Mouse (Mus musculus) forebrain, embryonic 16.5 days (tissue): ENCODE data around the gene Frs2. TPM values are rescaled to one million over a fixed set of nuclear protein-coding genes. Genes with fewer than 3 reads are reported as not detected.

ENCODE experiments used
- ATAC-seq: fragments of 200-750 bp; cut with Nextera tagmentation; 2 replicates; pipeline ENCODE4 v1.8.0; 2017; ENCODE audit warnings: mild to moderate bottlenecking, moderate library complexity
- H3K27ac ChIP-seq: fragments of 300-500 bp; sonication (generic); 2 replicates; pipeline ENCODE4 v1.5.1; 2014; ENCODE audit warnings: low read length, control low read depth
- H3K27me3 ChIP-seq: fragments of 300-500 bp; sonication (generic); replicated peaks from 2 replicates; pipeline ENCODE4 v1.6.1; 2014; ENCODE audit warnings: low read length; ENCODE audit not compliant: control insufficient read depth, insufficient read depth
- H3K36me3 ChIP-seq: fragments of 300-500 bp; sonication (generic); 2 replicates; pipeline ENCODE4 v1.6.1; 2014; ENCODE audit not compliant: control insufficient read depth, insufficient read depth
- H3K4me1 ChIP-seq: fragments of 300-500 bp; sonication (generic); replicated peaks from 2 replicates; pipeline ENCODE4 v1.6.1; 2014; ENCODE audit warnings: low read length; ENCODE audit not compliant: control insufficient read depth, insufficient read depth
- H3K4me2 ChIP-seq: fragments of 300-500 bp; sonication (generic); 2 replicates; pipeline ENCODE4 v1.6.1; 2014; ENCODE audit warnings: mild to moderate bottlenecking, low read length, control low read depth
- H3K4me3 ChIP-seq: fragments of 300-500 bp; sonication (generic); replicated peaks from 2 replicates; pipeline ENCODE4 v1.5.1; 2014; ENCODE audit warnings: mild to moderate bottlenecking, low read length, control low read depth
- H3K9ac ChIP-seq: fragments of 300-500 bp; sonication (generic); replicated peaks from 2 replicates; pipeline ENCODE4 v1.6.1; 2014; ENCODE audit warnings: low read depth, low read length, control low read depth
- H3K9me3 ChIP-seq: fragments of 300-500 bp; sonication (generic); 2 replicates; pipeline ENCODE4 v1.6.1; 2016; ENCODE audit warnings: low read length; ENCODE audit not compliant: control insufficient read depth
- WGBS: fragments of 180-500 bp; shearing (Covaris S2); extraction: QIAGEN DNeasy Blood & Tissue Kit; methylation state at CpG from one replicate; pipeline ENCODE4 v1.1.7; 2014; 5-methylcytosine and 5-hydroxymethylcytosine counted together
- polyA plus RNA-seq: library from polyadenylated mRNA; unstranded; fragments of >200 nt; fragmentation: Nextera tagmentation; extraction: Ambion mirVana; gene quantifications from 2 replicates; pipeline ENCODE4 v1.2.1, GENCODE M21; 2015

The Frs2 gene
- polyA plus RNA-seq, 1 experiment from 2014 or later = 20.7 TPM

GRCm38 (mm10) chr10:117118421-117118831 lies 29.9 kb downstream of the Frs2 start:
- Histone ChIP-seq H3K4me2 (no peak overlapping the region), H3K4me1 (0 out of 2 replicates have a peak, but pooled peaks cover 2% of the 10 kb centered on the region), H3K27ac (no peak overlapping the region), H3K9ac (no peak overlapping the region), H3K27me3 (no peaks in the 10 kb centered on the region), H3K4me3 (no peak overlapping the region), H3K36me3 (no peaks in the 10 kb centered on the region), H3K9me3 (no peaks in the 10 kb centered on the region)
- ATAC-seq = no peak
- 78% methylated on average over 7 of the region's 7 CpGs for WGBS

GRCm38 (mm10) chr10:117115652-117116051 lies 32.7 kb downstream of the Frs2 start:
- Histone ChIP-seq H3K36me3 (no peaks in the 10 kb centered on the region), H3K27me3 (no peaks in the 10 kb centered on the region), H3K4me2 (no peak overlapping the region), H3K27ac (no peak overlapping the region), H3K4me3 (no peak overlapping the region), H3K4me1 (0 out of 2 replicates have a peak, but pooled peaks cover 2% of the 10 kb centered on the region), H3K9me3 (no peaks in the 10 kb centered on the region), H3K9ac (no peak overlapping the region)
- 60% methylated on average over 3 of the region's 3 CpGs for WGBS
- no peak for ATAC-seq

GRCm38 (mm10) chr10:117112545-117112944 lies 35.8 kb downstream of the Frs2 start:
- no peak for ATAC-seq
- Histone ChIP-seq H3K9ac (no peak overlapping the region), H3K4me1 (0 out of 2 replicates have a peak, but pooled peaks cover 4% of the 10 kb centered on the region), H3K36me3 (no peaks in the 10 kb centered on the region), H3K9me3 (no peaks in the 10 kb centered on the region), H3K4me3 (no peak overlapping the region), H3K27ac (no peak overlapping the region), H3K4me2 (no peak overlapping the region), H3K27me3 (no peaks in the 10 kb centered on the region)
- 65% methylated on average over 2 of the region's 2 CpGs for WGBS

DNA sequence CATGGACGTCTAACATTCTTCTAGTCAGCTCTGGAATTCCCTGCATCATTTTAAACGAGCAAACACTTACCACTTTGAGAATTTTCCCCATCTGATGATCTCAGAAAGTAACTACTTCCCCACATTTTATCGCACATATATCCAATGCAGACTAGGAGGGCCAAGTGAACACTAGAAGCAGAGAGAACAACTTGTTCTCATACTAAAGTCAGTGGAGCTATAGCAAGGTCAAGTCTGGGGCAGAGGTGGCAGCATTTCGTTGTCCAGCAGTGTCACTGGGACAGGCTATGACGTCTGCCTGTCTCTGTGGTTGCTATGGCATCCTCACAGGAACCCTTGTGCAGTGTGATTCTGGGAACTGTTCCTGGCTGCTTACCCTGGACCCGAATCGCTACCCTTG lies 36.9 kb downstream of the Frs2 start:
- Histone ChIP-seq H3K9ac (no peak overlapping the region), H3K27me3 (no peaks in the 10 kb centered on the region), H3K4me2 (no peak overlapping the region), H3K27ac (no peak overlapping the region), H3K9me3 (no peaks in the 10 kb centered on the region), H3K36me3 (no peaks in the 10 kb centered on the region), H3K4me1 (0 out of 2 replicates have a peak, but pooled peaks cover 4% of the 10 kb centered on the region), H3K4me3 (no peak overlapping the region)
- no peak for ATAC-seq
- 79% methylated on average over 7 of the region's 7 CpGs for WGBS

DNA sequence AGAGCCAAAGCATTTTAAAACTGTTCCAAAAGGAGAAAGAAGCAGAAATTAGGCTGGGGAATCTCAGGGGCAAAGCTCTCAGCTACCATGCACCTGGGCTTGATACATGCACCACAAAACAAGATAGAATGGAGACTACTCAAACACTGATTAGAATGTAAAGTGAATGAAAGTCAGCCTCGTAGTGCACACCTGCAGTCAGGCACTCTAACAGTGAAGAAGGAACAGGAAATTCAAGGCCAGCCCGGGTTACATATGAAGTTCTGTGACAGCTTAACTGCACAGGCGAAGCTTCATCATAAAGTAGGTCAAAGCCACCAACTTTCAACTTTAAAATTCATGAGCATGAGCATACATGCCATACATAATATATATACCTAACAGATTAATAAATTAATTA lies 38.1 kb downstream of the Frs2 start:
- no peak for ATAC-seq
- no peaks in the 10 kb centered on the region for H3K27me3 ChIP-seq
- H3K36me3 ChIP-seq = no peaks in the 10 kb centered on the region
- 83% methylated on average over 3 of the region's 3 CpGs for WGBS
- no peak overlapping the region for H3K27ac ChIP-seq
- H3K9ac ChIP-seq = no peak overlapping the region
- peaks cover 2% of the 10 kb centered on the region; the same call in 1 of the 2 replicates for H3K4me1 ChIP-seq
- H3K4me2 ChIP-seq = no peak overlapping the region
- H3K9me3 ChIP-seq = no peaks in the 10 kb centered on the region
- no peak overlapping the region for H3K4me3 ChIP-seq

GRCm38 (mm10) chr10:117106686-117107085 lies 41.6 kb downstream of the Frs2 start:
- H3K4me3 ChIP-seq = no peak overlapping the region
- no peak overlapping the region for H3K4me2 ChIP-seq
- no peaks in the 10 kb centered on the region for H3K9me3 ChIP-seq
- H3K27me3 ChIP-seq = no peaks in the 10 kb centered on the region
- H3K4me1 ChIP-seq = peaks cover 2% of the 10 kb centered on the region; the same call in 1 of the 2 replicates
- H3K36me3 ChIP-seq = no peaks in the 10 kb centered on the region
- H3K27ac ChIP-seq = no peak overlapping the region
- WGBS = 26% methylated on average over 3 of the region's 3 CpGs
- H3K9ac ChIP-seq = no peak overlapping the region
- ATAC-seq = no peak

GRCm38 (mm10) chr10:117106244-117106643 lies 42.1 kb downstream of the Frs2 start:
- Histone ChIP-seq H3K9me3 (no peaks in the 10 kb centered on the region), H3K4me3 (no peak overlapping the region), H3K4me2 (no peak overlapping the region), H3K27me3 (no peaks in the 10 kb centered on the region), H3K27ac (no peak overlapping the region), H3K4me1 (peaks cover 2% of the 10 kb centered on the region; the same call in 1 of the 2 replicates), H3K9ac (no peak overlapping the region), H3K36me3 (no peaks in the 10 kb centered on the region)
- 6% methylated on average over 4 of the region's 4 CpGs for WGBS
- ATAC-seq = no peak

DNA sequence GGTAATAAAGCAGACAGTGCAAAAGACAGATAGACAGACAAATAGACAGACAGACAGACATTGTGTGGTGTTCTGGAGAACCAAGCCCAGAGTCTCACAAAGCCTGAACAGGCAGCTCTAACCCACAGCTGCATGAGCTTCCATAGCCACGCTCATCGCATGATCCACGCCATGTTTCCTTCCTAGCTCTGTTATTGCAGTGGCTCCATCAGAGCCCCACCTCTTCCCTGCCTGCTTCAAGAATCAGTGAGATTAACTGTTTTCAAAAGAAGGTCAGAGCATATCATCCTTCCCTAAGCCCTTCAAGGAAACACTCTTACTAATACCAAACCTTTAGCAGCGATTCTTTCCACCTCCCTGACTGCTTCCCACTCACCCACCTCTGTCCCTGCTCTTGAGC lies 43.3 kb downstream of the Frs2 start:
- 68% methylated on average over 4 of the region's 4 CpGs for WGBS
- no peak for ATAC-seq
- Histone ChIP-seq H3K9me3 (no peaks in the 10 kb centered on the region), H3K36me3 (no peaks in the 10 kb centered on the region), H3K27ac (no peak overlapping the region), H3K27me3 (no peaks in the 10 kb centered on the region), H3K4me3 (no peak overlapping the region), H3K4me1 (no peaks in the 10 kb centered on the region; the same call in 1 of the 2 replicates), H3K4me2 (no peak overlapping the region), H3K9ac (no peak overlapping the region)

GRCm38 (mm10) chr10:117103854-117104598 lies 44.3 kb downstream of the Frs2 start:
- H3K4me2 ChIP-seq = no peak overlapping the region
- H3K4me1 ChIP-seq = no peaks in the 10 kb centered on the region; the same call in 1 of the 2 replicates
- no peaks in the 10 kb centered on the region for H3K36me3 ChIP-seq
- H3K27ac ChIP-seq = no peak overlapping the region
- no peak overlapping the region for H3K4me3 ChIP-seq
- ATAC-seq = no peak
- no peaks in the 10 kb centered on the region for H3K27me3 ChIP-seq
- no peaks in the 10 kb centered on the region for H3K9me3 ChIP-seq
- H3K9ac ChIP-seq = no peak overlapping the region
